Mouse (Mus musculus): Measurements from ENCODE around the gene Il4ra. TPM values are rescaled to one million over a fixed set of nuclear protein-coding genes. Genes with fewer than 3 reads are reported as not detected.

Gene Il4ra
- polyA plus RNA-seq, 1 experiment = 31.9 TPM

GRCm38 (mm10) chr7:125615453-125615852 is 63.5 kb downstream of the Il4ra start:
- no peaks in the 10 kb centered on the region for H3K27me3 ChIP-seq (replicated peaks)
- no peaks in the 10 kb centered on the region for H3K9me3 ChIP-seq
- H3K4me1 ChIP-seq = peaks cover 53% of the 10 kb centered on the region
- H3K4me3 ChIP-seq (replicated peaks) = no peak overlapping the region
- TF ChIP-seq GATA1 (IDR thresholded peaks at IDR 0.05; ENCODE audit: borderline replicate concordance, low read length) (no peak), FLI1 (IDR thresholded peaks at IDR 0.05; ENCODE audit: low read length) (no peak)
- H3K36me3 ChIP-seq (replicated peaks; ENCODE audit: low read length) = peaks cover 45% of the 10 kb centered on the region

GRCm38 (mm10) chr7:125618016-125618415 is 66.1 kb downstream of the Il4ra start:
- H3K36me3 ChIP-seq (replicated peaks; ENCODE audit: low read length) = peaks cover 50% of the 10 kb centered on the region
- no peaks in the 10 kb centered on the region for H3K9me3 ChIP-seq
- TF ChIP-seq GATA1 (IDR thresholded peaks at IDR 0.05; ENCODE audit: borderline replicate concordance, low read length) (no peak), FLI1 (IDR thresholded peaks at IDR 0.05; ENCODE audit: low read length) (no peak)
- peak overlapping the region; percentile 30 for H3K4me3 ChIP-seq (replicated peaks)
- peaks cover 72% of the 10 kb centered on the region for H3K4me1 ChIP-seq
- H3K27me3 ChIP-seq (replicated peaks) = no peaks in the 10 kb centered on the region

DNA sequence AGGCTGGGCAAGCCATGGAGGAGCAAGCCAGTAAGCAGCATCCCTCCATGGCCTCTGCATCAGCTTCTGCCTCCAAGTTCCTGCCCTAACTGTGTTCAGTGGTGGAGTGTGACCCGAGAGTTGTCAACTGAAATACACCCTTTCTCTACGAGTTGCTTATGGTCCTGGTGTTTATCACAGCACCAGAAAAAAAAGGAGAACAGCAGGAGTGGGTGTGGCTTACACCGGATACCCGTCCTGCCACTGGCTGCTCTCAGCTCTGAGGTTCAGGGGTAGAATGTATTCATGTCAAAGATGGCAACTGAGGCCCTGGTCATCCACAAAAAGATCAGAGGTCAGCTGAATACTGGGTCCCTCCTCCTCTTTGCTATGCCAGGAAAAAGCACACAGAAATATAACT is 68.2 kb downstream of the Il4ra start:
- TF ChIP-seq GATA1 (IDR thresholded peaks at IDR 0.05; ENCODE audit: borderline replicate concordance, low read length) (no peak), FLI1 (IDR thresholded peaks at IDR 0.05; ENCODE audit: low read length) (no peak)
- Histone ChIP-seq H3K9me3 (no peaks in the 10 kb centered on the region), H3K4me1 (peaks cover 80% of the 10 kb centered on the region), H3K36me3 (replicated peaks; ENCODE audit: low read length) (peaks cover 52% of the 10 kb centered on the region), H3K27me3 (replicated peaks) (no peaks in the 10 kb centered on the region), H3K4me3 (replicated peaks) (no peak overlapping the region)

DNA sequence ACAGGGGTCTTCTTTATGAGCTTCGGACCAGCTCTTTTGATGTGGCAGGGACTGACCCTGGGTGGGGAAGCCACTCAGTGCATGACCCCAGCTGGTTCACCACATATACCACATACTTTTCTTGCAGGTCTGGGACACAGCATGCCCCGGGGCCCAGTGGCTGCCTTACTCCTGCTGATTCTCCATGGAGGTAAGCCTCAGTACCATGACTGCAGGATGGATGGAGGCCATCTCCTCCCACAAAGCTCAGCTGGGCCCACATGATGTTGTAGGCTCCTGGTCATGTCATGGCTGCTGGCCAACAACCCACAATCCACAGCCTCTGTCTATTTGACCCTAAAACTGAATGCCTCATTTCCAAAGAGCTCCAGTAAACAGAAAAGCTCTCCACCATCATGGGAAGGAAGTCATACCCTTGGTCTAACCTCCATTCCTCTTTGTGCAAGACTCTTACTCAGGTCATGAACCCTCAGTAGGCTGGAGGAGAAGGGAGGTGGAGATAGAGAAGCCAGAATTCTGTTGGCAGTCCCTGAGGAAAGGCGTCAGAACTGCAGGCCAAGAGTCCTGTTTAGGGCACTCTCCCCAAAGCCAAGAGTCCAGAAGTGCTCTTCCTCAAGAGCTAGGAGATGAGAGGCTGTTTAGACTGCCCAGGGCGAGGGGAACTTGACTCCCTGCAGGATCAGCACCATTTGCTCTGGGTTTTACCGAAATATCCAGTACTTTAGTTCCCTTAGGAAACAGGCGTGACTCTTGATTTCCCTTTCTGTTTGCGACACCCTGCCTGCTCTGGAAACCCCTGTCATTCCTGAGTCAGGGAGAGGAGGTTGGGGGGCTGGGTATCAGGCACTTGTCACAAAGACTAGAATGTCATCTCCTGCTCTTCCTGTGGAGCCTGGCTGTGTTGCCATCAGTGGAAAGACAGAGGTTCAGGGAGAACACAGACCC is 71.1 kb downstream of the Il4ra start:
- Histone ChIP-seq H3K4me3 (replicated peaks) (peak overlapping the region; percentile 66), H3K4me1 (peaks cover 96% of the 10 kb centered on the region), H3K9me3 (peaks cover 2% of the 10 kb centered on the region; the same call in 1 of the 2 replicates), H3K36me3 (replicated peaks; ENCODE audit: low read length) (peaks cover 79% of the 10 kb centered on the region), H3K27me3 (replicated peaks) (no peaks in the 10 kb centered on the region)
- TF ChIP-seq FLI1 (IDR thresholded peaks at IDR 0.05; ENCODE audit: low read length) (no peak), GATA1 (IDR thresholded peaks at IDR 0.05; ENCODE audit: borderline replicate concordance, low read length) (no peak)

DNA sequence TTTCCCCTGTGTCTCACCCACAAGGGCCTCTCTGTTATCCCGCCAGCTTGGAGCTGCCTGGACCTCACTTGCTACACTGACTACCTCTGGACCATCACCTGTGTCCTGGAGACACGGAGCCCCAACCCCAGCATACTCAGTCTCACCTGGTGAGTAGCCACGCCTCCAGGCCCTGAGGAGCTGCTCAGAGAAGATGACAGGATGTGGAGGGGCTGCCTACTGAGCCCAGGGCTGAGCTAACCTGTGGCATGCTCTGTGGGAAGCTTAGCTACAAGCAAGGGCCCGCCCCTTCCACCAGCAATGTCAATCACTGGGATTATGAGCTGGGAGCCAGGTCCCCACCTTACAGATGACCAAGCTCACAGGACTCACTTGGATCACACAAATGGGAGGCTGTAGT is 73.3 kb downstream of the Il4ra start:
- TF ChIP-seq FLI1 (IDR thresholded peaks at IDR 0.05; ENCODE audit: low read length) (no peak), GATA1 (IDR thresholded peaks at IDR 0.05; ENCODE audit: borderline replicate concordance, low read length) (no peak)
- Histone ChIP-seq H3K27me3 (replicated peaks) (no peaks in the 10 kb centered on the region), H3K36me3 (replicated peaks; ENCODE audit: low read length) (peaks cover 78% of the 10 kb centered on the region), H3K4me3 (replicated peaks) (peak overlapping the region; percentile 57), H3K9me3 (peaks cover 13% of the 10 kb centered on the region), H3K4me1 (peaks cover 99% of the 10 kb centered on the region)

- H3K9me3 ChIP-seq = peaks cover 13% of the 10 kb centered on the region
- TF ChIP-seq GATA1 (IDR thresholded peaks at IDR 0.05; ENCODE audit: borderline replicate concordance, low read length) (no peak), FLI1 (IDR thresholded peaks at IDR 0.05; ENCODE audit: low read length) (no peak)
- peaks cover 76% of the 10 kb centered on the region for H3K36me3 ChIP-seq (replicated peaks; ENCODE audit: low read length)
- H3K27me3 ChIP-seq (replicated peaks) = no peaks in the 10 kb centered on the region
- H3K4me3 ChIP-seq (replicated peaks) = peak overlapping the region; percentile 73
- peaks cover 99% of the 10 kb centered on the region for H3K4me1 ChIP-seq
Observed at GRCm38 (mm10) chr7:125625829-125626228, 73.9 kb downstream of the Il4ra start.

Other genes with a start within 250 kb of the Il4ra start
- gene Kdm8, start 107.4 kb upstream of the Il4ra start, polyA plus RNA-seq (2012; ENCODE audit: insufficient read depth, low replicate concordance) = 0.54 and 2.6 TPM in 2 replicates
- gene Nsmce1, start 60.5 kb upstream of the Il4ra start, polyA plus RNA-seq (2012; ENCODE audit: insufficient read depth, low replicate concordance) = 6.5 and 12.8 TPM in 2 replicates
- gene Il21r, start 51.3 kb downstream of the Il4ra start, polyA plus RNA-seq (2012; ENCODE audit: insufficient read depth, low replicate concordance) = 19.8 and 124 TPM in 2 replicates
- 55.0 and 77.2 TPM in 2 replicates for gene Gtf3c1, start 155.7 kb downstream of the Il4ra start, polyA plus RNA-seq (2012; ENCODE audit: insufficient read depth, low replicate concordance)
- 1.5 and 2.6 TPM in 2 replicates for gene D430042O09Rik, start 155.8 kb downstream of the Il4ra start, polyA plus RNA-seq (2012; ENCODE audit: insufficient read depth, low replicate concordance)